Mouse (Mus musculus) adrenal gland, postnatal 4 days (tissue): Measurements from ENCODE around the gene Hoxa9. TPM values are rescaled to one million over a fixed set of nuclear protein-coding genes. Genes with fewer than 3 reads are reported as not detected.

ENCODE experiments used
- DNase-seq, 2 experiments: peaks; one replicate each; pipeline ENCODE4 v3.0.0; 2021 to 2022; ENCODE audit warnings: low spot score in 2 of 2, mixed read lengths in 2 of 2
- total RNA-seq, 2 experiments: library from RNA; stranded (reverse); gene quantifications; 2 replicates each; pipeline ENCODE4 v1.2.3; 2021

Hoxa9 gene
- total RNA-seq, 2 experiments from 2014 or later, result 4.5 to 14.6 TPM

GRCm38 (mm10) chr6:52262463-52263320 is 31.8 kb upstream of the Hoxa9 start:
- DNase-seq, result no peak

- DNase-seq, result no peak
These were observed 31.0 kb upstream of the Hoxa9 start for GRCm38 (mm10) chr6:52261751-52262462.

- DNase-seq, result no peak
These were observed 30.0 kb upstream of the Hoxa9 start, which contains the start of gene Hoxa13 for GRCm38 (mm10) chr6:52260654-52261575. TSS of gene Hoxa13 (minus strand) at chr6:52260880.

GRCm38 (mm10) chr6:52259811-52260261 is 28.9 kb upstream of the Hoxa9 start:
- DNase-seq, result no peak

GRCm38 (mm10) chr6:52259081-52259790 is 28.3 kb upstream of the Hoxa9 start:
- DNase-seq, result no peak

- no peak for DNase-seq
These were observed 26.1 kb upstream of the Hoxa9 start for GRCm38 (mm10) chr6:52256956-52257355.

GRCm38 (mm10) chr6:52253511-52254500 is 22.9 kb upstream of the Hoxa9 start:
- no peak for DNase-seq

- no peak for DNase-seq
These were observed 22.0 kb upstream of the Hoxa9 start for GRCm38 (mm10) chr6:52252775-52253376.

GRCm38 (mm10) chr6:52252016-52252774 is 21.3 kb upstream of the Hoxa9 start:
- no peak for DNase-seq

- DNase-seq, result no peak
These were observed 20.4 kb upstream of the Hoxa9 start for GRCm38 (mm10) chr6:52251177-52251879.

GRCm38 (mm10) chr6:52249826-52250225 is 18.9 kb upstream of the Hoxa9 start:
- no peak for DNase-seq

GRCm38 (mm10) chr6:52249415-52249738 is 18.5 kb upstream of the Hoxa9 start:
- no peak for DNase-seq

- no peak for DNase-seq
These were observed 17.9 kb upstream of the Hoxa9 start for GRCm38 (mm10) chr6:52248638-52249414.

- no peak for DNase-seq
These were observed 17.1 kb upstream of the Hoxa9 start for GRCm38 (mm10) chr6:52247766-52248637.

GRCm38 (mm10) chr6:52246916-52247315 is 16.0 kb upstream of the Hoxa9 start:
- no peak for DNase-seq

- no peak for DNase-seq
These were observed 15.5 kb upstream of the Hoxa9 start for GRCm38 (mm10) chr6:52246403-52246803.
